Comparison of ENCODE assay signal across 21 mouse cellular contexts in the genomic region with DNA sequence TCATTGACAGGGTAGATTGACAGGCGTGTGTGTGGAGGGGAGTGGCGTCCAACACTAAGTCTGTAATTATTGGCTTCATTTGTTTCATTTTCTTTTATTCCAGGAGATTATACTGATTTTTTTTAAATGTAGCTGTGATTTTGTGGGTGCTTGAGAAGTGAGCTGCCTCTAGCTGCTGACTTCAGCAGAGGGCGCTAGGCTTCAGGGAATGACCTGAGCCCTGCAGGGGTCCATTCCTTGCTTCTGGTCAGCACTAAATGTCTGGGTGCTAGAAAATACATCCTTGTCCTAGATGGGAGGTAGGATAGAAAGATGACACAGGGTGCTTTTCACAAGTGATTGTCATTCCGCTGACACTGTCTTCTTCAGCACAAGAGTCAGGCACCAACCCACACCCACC.
A peak's percentile ranks its signal among the peaks of the same experiment; 100 is the strongest.
DNase-seq lines count a peak whose midpoint lies in the region; ATAC-seq and TF ChIP-seq lines count a peak whose summit lies in the region.
"Had no signal": no experiment of that assay in that cellular context is flagged by ENCODE, and none has a peak within 500 bp of the region (broad histone marks: within the 10 kb centered on the region; RNA-seq: fewer than 3 reads in every experiment).

No protein-coding gene starts in this region.

- peak; percentile 35; the same call in 1 of the 2 replicates for TF ChIP-seq CTCF in kidney, postnatal 0 days (IDR thresholded peaks at IDR 0.05; ENCODE audit: low read depth)
- peak; percentile 39 for TF ChIP-seq CTCF in lung, embryonic 14.5 days (IDR thresholded peaks at IDR 0.05; ENCODE audit: low read depth)
- TF ChIP-seq CTCF in cortical plate, adult 2 months (IDR thresholded peaks at IDR 0.05; ENCODE audit: extremely low read depth, insufficient read depth, low read length): 0 out of 2 replicates have a peak, but pooled peaks have one; percentile 4

- no peaks in the 10 kb centered on the region for H3K27me3 ChIP-seq in kidney, postnatal 0 days (ENCODE audit: insufficient read depth, low read length)
- H3K27me3 ChIP-seq in lung, embryonic 14.5 days (ENCODE audit: insufficient read depth, low read length): no peaks in the 10 kb centered on the region
- H3K27me3 ChIP-seq: forebrain, embryonic 12.5 days; hindbrain, embryonic 13.5 days; kidney, embryonic 15.5 days; liver, embryonic 13.5 days; neural tube, embryonic 15.5 days had no signal

- no peak overlapping the region for H3K27ac ChIP-seq in kidney, postnatal 0 days
- H3K27ac ChIP-seq in lung, embryonic 14.5 days (ENCODE audit: low read depth): no peak overlapping the region
- H3K27ac ChIP-seq in cortical plate, adult 2 months (ENCODE audit: insufficient read depth, low read length): no peak overlapping the region
- H3K27ac ChIP-seq: forebrain, embryonic 12.5 days; hindbrain, embryonic 13.5 days; kidney, embryonic 15.5 days; liver, embryonic 13.5 days; neural tube, embryonic 15.5 days had no signal

- no peak overlapping the region for H3K9ac ChIP-seq in kidney, postnatal 0 days (ENCODE audit: low read depth, low read length)
- no peak overlapping the region for H3K9ac ChIP-seq in lung, embryonic 14.5 days
- H3K9ac ChIP-seq: forebrain, embryonic 12.5 days; hindbrain, embryonic 13.5 days; kidney, embryonic 15.5 days; liver, embryonic 13.5 days; neural tube, embryonic 15.5 days had no signal

- WGBS in kidney, postnatal 0 days: 97% methylated on average over 4 of the region's 4 CpGs
- 94% methylated on average over 4 of the region's 4 CpGs for WGBS in lung, embryonic 14.5 days

- H3K4me2 ChIP-seq in kidney, postnatal 0 days (ENCODE audit: low read length): no peak overlapping the region
- H3K4me2 ChIP-seq in lung, embryonic 14.5 days: no peak overlapping the region
- H3K4me2 ChIP-seq: forebrain, embryonic 12.5 days; hindbrain, embryonic 13.5 days; kidney, embryonic 15.5 days; liver, embryonic 13.5 days; neural tube, embryonic 15.5 days had no signal

- no peaks in the 10 kb centered on the region for H3K9me3 ChIP-seq in kidney, postnatal 0 days (replicated peaks; ENCODE audit: low read length)
- H3K9me3 ChIP-seq in lung, embryonic 14.5 days (ENCODE audit: low read depth, low read length): no peaks in the 10 kb centered on the region
- H3K9me3 ChIP-seq: forebrain, embryonic 12.5 days; hindbrain, embryonic 13.5 days; kidney, embryonic 15.5 days; liver, embryonic 13.5 days; megakaryocyte, embryonic 14.5 days; neural tube, embryonic 15.5 days had no signal

- ATAC-seq in kidney, postnatal 0 days (replicated peaks; ENCODE audit: low FRiP score, low read depth): no peak
- no peak for ATAC-seq in lung, embryonic 14.5 days (ENCODE audit: insufficient read depth)
- ATAC-seq: CD4-positive, CD25-positive, alpha-beta regulatory T cell, adult 4 months had no signal

- no peak for TF ChIP-seq POLR2A in cortical plate, adult 2 months (IDR thresholded peaks at IDR 0.05; ENCODE audit: extremely low read depth, insufficient read depth, low read length)

- no peak overlapping the region for H3K4me3 ChIP-seq in kidney, postnatal 0 days (replicated peaks; ENCODE audit: low read depth, low read length)
- H3K4me3 ChIP-seq in lung, embryonic 14.5 days (ENCODE audit: low read depth, low read length): no peak overlapping the region
- no peak overlapping the region for H3K4me3 ChIP-seq in cortical plate, adult 2 months (ENCODE audit: insufficient read depth, low read length)
- H3K4me3 ChIP-seq: forebrain, embryonic 12.5 days; hindbrain, embryonic 13.5 days; kidney, embryonic 15.5 days; liver, embryonic 13.5 days; megakaryocyte, embryonic 14.5 days; neural tube, embryonic 15.5 days had no signal

- peak; percentile 21 to 42 for DNase-seq in cerebellum, postnatal 14 days
- DNase-seq in cerebellum, postnatal 4 days (ENCODE audit: low spot score in 2 of 2): no peak
- DNase-seq in kidney, postnatal 0 days (ENCODE audit: low spot score): no peak
- DNase-seq in kidney, adult 11 months: no peak
- DNase-seq in lung, embryonic 14.5 days: no peak
- no peak for DNase-seq in lung, adult 18-20 months
- DNase-seq in frontal cortex, postnatal 36 days (ENCODE audit: low spot score in 2 of 2): no peak
- DNase-seq: adrenal gland, adult 8-10 months; cerebellum, adult 11 months; gastrocnemius, postnatal 36 days; heart, postnatal 14 days; liver, embryonic 13.5 days; lung, postnatal 14 days; thymus, adult 2 months had no signal

- H3K36me3 ChIP-seq in kidney, postnatal 0 days (ENCODE audit: insufficient read depth, low read length): no peaks in the 10 kb centered on the region
- no peaks in the 10 kb centered on the region for H3K36me3 ChIP-seq in lung, embryonic 14.5 days (ENCODE audit: insufficient read depth)
- H3K36me3 ChIP-seq: forebrain, embryonic 12.5 days; hindbrain, embryonic 13.5 days; kidney, embryonic 15.5 days; liver, embryonic 13.5 days; neural tube, embryonic 15.5 days had no signal

- no peaks in the 10 kb centered on the region for H3K4me1 ChIP-seq in kidney, postnatal 0 days (replicated peaks; ENCODE audit: insufficient read depth, low read length)
- H3K4me1 ChIP-seq in lung, embryonic 14.5 days (ENCODE audit: insufficient read depth): no peaks in the 10 kb centered on the region
- peaks cover 5% of the 10 kb centered on the region for H3K4me1 ChIP-seq in cortical plate, adult 2 months (ENCODE audit: control insufficient read depth, insufficient read depth, low read length)
- H3K4me1 ChIP-seq: kidney, embryonic 15.5 days; liver, embryonic 13.5 days had no signal

Comparison
In these comparisons a context has a peak if more than half of its experiments do, and no peak if none do; other contexts are left out.
1. DNase-seq: peak in cerebellum, postnatal 14 days (2 of 2); none in cerebellum, postnatal 4 days (0 of 2), kidney, postnatal 0 days (single experiment), kidney, adult 11 months (single experiment), lung, embryonic 14.5 days (single experiment), lung, adult 18-20 months (0 of 2) and frontal cortex, postnatal 36 days (0 of 2).
2. Peak in every context shown above with its lines, with median percentiles within 50 percentile points of each other: CTCF ChIP-seq.